Mouse (Mus musculus) G1E (cell line): Measurements from ENCODE around the gene Tapbpl.

Source experiments
- CTCF ChIP-seq: IDR thresholded peaks from 2 replicates; pipeline ENCODE4 v1.5.1; 2012; ENCODE audit warnings: low read depth, low read length, inconsistent platforms, mixed read lengths
- GATA1 ChIP-seq: IDR thresholded peaks from 2 replicates; pipeline ENCODE4 v1.6.1; 2012; ENCODE audit warnings: borderline replicate concordance, low read length, inconsistent platforms, mixed read lengths
- TAL1 ChIP-seq: conservative IDR thresholded peaks from 2 replicates; pipeline ENCODE4 v1.6.1; 2012; ENCODE audit warnings: low read depth, low read length, inconsistent platforms, mixed read lengths

- TF ChIP-seq TAL1 (no peak), CTCF (no peak), GATA1 (no peak)
These were observed 38.8 kb downstream of the Tapbpl start for GRCm38 (mm10) chr6:125192841-125193240.
